Mouse (Mus musculus): ENCODE data around the gene Epn2.
"Not testable (repeated sequence)": the region's sequence is repeated elsewhere in the genome, so short reads cannot be mapped to it uniquely, and the experiment has no call there.

Epn2 gene

DNA sequence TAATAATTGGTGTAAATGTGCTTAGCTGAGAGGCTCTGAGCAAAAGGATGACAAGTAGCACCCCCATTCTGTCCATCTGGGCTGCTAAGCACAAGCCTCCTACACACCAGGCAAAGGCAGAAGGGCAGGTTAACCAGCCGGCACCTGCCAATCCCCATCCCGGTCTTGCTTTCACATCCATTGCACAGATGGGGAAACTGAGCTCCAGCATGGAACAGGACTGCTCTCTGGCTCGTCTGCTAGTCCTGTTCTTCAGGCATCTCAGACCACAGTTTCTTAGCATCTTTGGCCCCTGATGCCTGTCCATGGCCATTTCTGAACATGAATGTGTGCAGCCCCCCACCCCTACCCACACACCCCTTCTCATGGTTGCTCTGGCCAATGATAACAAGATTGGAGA lies 12.6 kb upstream of the Epn2 start:
- DNase-seq (ENCODE audit: low read depth, low spot score) = no peak

GRCm38 (mm10) chr11:61590516-61591213 lies 11.2 kb upstream of the Epn2 start:
- DNase-seq (ENCODE audit: low read depth, low spot score) = no peak

- no peak for DNase-seq (ENCODE audit: low read depth, low spot score)
Measured at GRCm38 (mm10) chr11:61585421-61585820, 5.9 kb upstream of the Epn2 start.

GRCm38 (mm10) chr11:61584830-61585229 lies 5.3 kb upstream of the Epn2 start:
- no peak for DNase-seq (ENCODE audit: low read depth, low spot score)

DNA sequence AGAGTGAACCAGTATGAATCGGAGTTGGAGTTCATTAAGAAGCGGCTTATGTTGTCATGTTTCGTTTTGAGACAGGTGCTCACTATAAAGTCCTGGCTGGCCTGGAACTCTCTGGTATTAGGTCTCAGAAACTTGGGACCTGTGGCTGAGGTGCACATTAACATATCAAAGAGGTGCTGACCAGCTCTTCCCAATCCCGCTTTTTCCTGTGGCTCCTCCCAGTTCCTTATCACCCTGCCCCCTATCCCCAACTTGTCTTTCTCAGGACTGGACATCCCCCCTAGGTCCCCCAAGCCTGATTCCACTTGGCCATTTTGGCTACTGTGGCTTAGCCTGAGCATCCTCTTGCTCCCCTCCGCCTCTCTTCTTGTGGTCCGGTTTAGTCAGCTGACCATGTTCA lies 4.6 kb upstream of the Epn2 start:
- DNase-seq (ENCODE audit: low read depth, low spot score) = no peak

- DNase-seq (ENCODE audit: low read depth, low spot score) = not testable (repeated sequence)
Measured at GRCm38 (mm10) chr11:61582808-61583207, 3.3 kb upstream of the Epn2 start.

DNA sequence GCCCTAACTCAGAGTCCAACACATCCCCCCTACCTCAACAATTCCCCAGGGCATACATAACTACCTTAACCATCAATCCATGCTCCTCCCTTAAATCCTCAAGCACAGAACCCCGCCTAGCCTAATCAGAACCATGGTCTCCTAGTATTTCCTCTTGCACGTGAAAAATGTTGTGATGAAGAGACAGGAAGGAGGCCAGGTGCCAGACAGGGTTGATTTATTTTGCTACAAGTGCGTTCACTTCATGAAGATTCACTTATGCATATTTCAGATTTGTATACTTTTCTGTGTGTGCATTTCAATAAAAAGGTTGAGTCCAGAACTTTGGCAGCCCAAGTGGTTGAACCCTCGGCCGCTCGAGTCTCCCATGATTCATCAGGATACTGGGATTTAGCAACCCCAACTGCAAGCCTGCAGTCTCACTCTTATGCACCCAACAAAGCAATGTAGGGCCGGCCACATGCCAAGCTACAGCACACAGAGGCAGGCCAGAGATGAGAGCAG lies 443 bp upstream of the Epn2 start:
- DNase-seq (ENCODE audit: low read depth, low spot score) = no peak

DNA sequence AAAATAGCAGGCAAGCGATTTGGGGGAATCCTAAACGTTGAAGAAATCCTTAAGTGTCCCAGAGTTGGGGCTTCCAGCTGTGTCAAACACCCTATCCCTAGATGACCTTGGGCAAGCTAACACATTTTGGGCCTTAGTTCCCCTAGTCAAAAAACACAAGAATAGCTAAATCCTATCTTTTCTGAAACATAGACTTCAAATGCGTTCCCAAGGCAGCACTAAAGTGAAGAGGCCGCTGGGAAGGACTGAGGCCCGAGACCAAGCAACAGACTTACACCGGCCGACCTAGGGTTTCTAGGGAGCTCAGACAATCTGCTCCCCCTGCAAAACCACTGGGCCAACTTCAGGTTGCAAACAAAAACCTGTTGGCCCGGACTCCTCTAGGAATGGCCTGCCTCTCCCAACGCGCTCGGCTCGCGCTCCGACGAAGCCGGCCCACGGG lies 925 bp downstream of the Epn2 start:
- DNase-seq (ENCODE audit: low read depth, low spot score) = no peak

DNA sequence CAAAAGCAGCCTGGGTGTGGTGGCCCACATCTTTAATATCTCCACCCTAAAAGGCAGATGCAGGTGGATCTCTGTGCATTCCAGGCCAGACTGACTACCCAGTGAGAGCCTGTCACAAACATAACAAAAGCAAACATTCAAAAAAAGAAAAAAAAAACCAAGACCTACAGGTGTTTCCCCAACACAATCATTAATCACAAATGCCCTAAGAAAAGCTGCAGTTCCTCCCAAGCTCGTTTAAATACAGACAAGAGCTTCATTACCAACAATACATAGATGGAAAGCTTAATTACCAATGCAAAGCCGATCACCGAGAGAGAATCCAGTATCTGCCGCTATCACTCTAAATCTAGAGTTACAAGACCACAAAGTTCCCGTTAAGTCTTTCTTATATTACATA lies 1.5 kb downstream of the Epn2 start:
- DNase-seq (ENCODE audit: low read depth, low spot score) = no peak

DNA sequence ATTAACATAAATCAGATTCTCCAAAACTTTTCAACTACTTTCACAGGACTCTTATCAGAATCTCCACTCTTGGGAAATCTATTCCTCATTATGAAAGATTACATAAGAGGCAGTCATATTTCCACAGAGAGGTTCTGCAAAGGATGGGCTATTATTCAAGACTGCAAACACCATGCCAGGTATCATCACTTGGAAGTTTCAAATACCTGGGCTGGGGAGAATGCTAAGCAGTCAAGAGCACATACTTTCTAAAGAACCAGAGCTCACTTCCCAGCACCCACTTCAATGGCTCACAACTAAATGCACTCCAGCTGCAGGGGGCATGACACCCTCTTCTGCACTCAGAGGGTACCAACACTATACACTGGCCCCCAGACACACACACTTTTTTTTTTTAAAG lies 2.1 kb downstream of the Epn2 start:
- no peak for DNase-seq (ENCODE audit: low read depth, low spot score)

GRCm38 (mm10) chr11:61573266-61573665 lies 6.2 kb downstream of the Epn2 start:
- DNase-seq (ENCODE audit: low read depth, low spot score) = no peak

- DNase-seq (ENCODE audit: low read depth, low spot score) = no peak
Measured at GRCm38 (mm10) chr11:61571225-61571624, 8.3 kb downstream of the Epn2 start.

DNA sequence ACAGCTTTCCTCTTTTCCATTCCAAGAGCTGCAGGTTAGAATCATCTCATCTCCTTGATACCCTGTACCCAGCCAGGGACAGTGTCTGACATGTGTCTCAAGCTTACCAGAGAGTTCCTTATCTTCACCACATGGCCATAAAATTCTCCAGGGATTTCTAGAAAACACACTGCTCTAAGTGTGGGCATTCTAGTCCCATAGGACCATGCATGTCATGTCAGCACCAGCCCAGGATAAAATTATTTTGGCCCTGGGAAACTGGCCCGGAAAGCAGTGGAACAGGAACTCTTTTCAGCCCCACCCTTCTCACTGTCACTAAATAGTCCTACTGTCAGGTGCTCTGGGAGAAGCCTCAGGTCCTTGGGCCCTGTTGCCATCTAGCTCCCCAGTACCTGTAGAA lies 9.8 kb downstream of the Epn2 start:
- no peak for DNase-seq (ENCODE audit: low read depth, low spot score)

- no peak for DNase-seq (ENCODE audit: low read depth, low spot score)
Measured at GRCm38 (mm10) chr11:61564566-61564965, 14.9 kb downstream of the Epn2 start.

- DNase-seq (ENCODE audit: low read depth, low spot score) = no peak
Measured at GRCm38 (mm10) chr11:61563939-61564338, 15.5 kb downstream of the Epn2 start.

- no peak for DNase-seq (ENCODE audit: low read depth, low spot score)
Measured at GRCm38 (mm10) chr11:61562421-61562820, 17.1 kb downstream of the Epn2 start.

- DNase-seq (ENCODE audit: low read depth, low spot score) = no peak
Measured at GRCm38 (mm10) chr11:61559572-61559971, 19.9 kb downstream of the Epn2 start.

- no peak for DNase-seq (ENCODE audit: low read depth, low spot score)
Measured at GRCm38 (mm10) chr11:61553015-61553754, 26.3 kb downstream of the Epn2 start.

GRCm38 (mm10) chr11:61550631-61551030 lies 28.9 kb downstream of the Epn2 start:
- DNase-seq (ENCODE audit: low read depth, low spot score) = no peak

GRCm38 (mm10) chr11:61547710-61548109 lies 31.8 kb downstream of the Epn2 start:
- DNase-seq (ENCODE audit: low read depth, low spot score) = no peak

DNA sequence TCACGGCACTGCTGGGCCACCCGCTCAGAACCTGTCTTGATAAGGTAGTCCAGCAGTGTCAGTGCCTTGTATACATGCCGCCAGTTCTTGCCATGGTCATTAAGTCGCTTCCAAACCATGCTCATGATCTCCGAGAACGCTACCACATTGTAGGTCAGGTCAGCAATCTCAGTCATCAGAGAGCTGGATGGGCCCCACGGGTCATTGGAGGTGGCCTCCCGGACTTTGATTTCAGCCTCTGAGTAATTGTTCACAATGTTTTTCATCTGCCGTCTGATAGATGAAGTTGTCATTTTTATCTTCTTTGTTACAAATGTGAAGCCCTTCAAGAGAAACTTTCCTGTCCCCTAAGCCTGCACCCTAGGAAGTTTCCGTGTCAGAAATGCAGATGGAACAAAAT lies 33.0 kb downstream of the Epn2 start:
- no peak for DNase-seq (ENCODE audit: low read depth, low spot score)

GRCm38 (mm10) chr11:61545586-61545985 lies 33.9 kb downstream of the Epn2 start:
- no peak for DNase-seq (ENCODE audit: low read depth, low spot score)

DNA sequence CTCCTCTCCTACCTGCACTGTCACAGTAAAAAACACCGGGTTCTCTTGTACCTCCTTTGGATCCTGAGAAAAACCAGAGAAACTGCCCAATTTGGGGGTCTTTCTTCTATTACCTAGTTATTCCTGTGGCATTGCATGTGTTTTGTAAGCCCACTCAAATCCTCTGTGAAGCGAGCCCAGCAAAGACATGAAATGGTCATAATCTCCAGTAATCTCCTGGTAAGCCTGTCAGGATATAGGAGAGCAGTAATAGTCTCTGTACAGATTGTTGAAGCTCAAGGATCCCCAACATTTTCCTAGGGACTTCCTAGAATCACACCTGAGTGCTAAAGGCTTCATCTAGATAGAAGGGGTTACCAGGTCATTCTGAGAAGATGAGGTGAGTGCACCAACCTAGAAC lies 38.4 kb downstream of the Epn2 start:
- DNase-seq (ENCODE audit: low read depth, low spot score) = no peak

All from c-Kit-negative CD71-positive TER-119-positive erythroid progenitor cells, embryonic 14.5 days (primary cell).